Mouse (Mus musculus): Measurements from ENCODE around the gene Ptpn9. TPM values are rescaled to one million over a fixed set of nuclear protein-coding genes. Genes with fewer than 3 reads are reported as not detected.

The Ptpn9 gene
- polyA plus RNA-seq, 1 experiment: 69.2 TPM

DNA sequence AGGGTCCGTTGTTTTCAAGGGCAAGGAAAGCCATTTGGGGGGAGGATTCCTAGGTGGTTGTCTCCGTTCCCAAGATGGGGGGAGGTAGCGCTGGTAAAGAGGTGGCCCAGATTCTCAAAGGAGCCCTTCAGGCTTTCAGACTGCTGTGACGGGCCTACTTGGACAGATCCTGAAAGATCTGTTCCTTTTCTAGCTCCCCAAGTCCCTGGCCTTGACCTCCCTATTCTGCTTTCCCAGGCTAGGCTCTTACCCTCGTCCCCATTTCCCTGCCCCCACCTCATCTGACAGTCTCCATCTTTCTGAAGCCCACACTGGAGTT, 1.3 kb downstream of the Ptpn9 start:
- TF ChIP-seq GATA1 (IDR thresholded peaks at IDR 0.05; ENCODE audit: low read length): no peak

GRCm38 (mm10) chr9:57003011-57003410, 8.3 kb downstream of the Ptpn9 start:
- TF ChIP-seq GATA1 (IDR thresholded peaks at IDR 0.05; ENCODE audit: low read length): no peak

DNA sequence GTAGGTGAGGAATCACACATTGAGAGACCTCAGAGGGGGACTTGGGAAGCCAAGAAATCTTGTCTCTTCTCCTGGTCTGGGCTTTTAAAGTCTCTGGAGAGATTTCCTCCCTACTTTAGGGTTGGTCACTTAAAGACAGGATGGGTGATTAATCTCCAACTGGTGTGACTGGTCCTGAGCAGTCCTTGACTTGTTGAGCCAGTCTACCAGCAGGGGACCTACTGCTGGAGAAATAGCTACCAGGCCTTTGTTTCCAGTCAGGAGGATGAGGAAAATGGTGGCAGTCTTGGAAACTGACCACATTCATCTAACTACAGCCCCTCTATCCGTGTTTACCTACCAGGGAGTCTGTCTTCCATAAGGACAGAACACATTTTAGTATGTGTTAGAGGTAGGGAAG, 17.7 kb downstream of the Ptpn9 start:
- TF ChIP-seq GATA1 (IDR thresholded peaks at IDR 0.05; ENCODE audit: low read length): no peak

DNA sequence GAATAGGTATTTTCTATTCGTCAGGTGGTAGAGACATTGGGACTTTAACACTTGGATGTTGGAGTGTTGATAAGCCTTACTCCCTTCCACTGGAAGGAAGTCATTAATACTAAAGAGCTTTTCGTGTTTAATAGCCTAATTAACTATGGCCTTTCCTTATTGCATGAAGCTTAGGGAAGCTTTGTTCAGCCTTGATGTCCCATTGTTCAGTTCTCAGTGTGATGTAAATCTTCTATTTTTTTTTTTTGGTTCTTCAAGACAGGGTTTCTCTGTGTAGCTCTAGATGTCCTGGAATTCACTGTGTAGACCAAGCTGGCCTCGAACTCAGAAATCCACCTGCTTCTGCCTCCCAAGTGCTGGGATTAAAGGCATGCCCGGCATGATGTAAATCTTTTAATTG, 18.2 kb downstream of the Ptpn9 start:
- no peak for TF ChIP-seq GATA1 (IDR thresholded peaks at IDR 0.05; ENCODE audit: low read length)

DNA sequence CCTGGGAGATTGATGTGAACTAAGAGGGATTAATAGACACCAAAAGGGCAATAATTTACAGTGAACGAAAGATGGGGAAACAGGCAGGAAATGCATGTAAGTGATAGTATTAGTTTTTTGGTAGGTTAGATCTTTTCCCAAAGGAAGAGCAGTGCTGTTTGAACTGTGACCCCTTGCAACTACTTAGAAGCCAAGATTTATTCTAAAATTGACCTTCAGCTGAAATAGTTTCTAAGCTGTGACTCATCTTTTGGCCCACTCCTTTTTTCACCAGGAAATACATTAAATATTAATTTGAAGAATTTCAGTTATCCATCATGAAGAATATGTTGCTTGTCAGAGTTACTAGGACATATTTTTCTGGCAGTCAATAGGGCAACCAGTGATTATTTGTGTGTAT, 19.0 kb downstream of the Ptpn9 start:
- TF ChIP-seq GATA1 (IDR thresholded peaks at IDR 0.05; ENCODE audit: low read length): no peak

- TF ChIP-seq GATA1 (IDR thresholded peaks at IDR 0.05; ENCODE audit: low read length): no peak
Measured at GRCm38 (mm10) chr9:57014766-57015165, 20.0 kb downstream of the Ptpn9 start.

DNA sequence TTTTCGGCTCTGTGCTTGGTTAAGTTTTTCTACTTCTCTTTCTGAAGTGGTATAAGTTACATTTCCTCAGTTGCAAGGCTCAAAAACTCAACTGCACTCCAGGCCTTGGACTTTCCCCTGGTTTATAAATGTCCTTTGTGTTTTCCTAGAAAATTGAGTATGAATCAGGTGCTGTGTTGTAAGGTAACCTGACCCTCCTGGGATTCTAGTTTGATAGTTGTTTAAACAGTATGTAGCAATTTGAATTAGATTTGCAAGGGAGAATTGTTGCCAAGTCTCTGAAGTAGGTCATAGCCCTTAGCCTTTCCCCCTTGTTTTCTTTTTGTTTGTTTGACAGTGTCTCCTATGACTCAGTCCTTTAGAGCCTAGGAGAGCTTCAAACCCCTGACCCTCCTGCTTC, 22.9 kb downstream of the Ptpn9 start:
- TF ChIP-seq GATA1 (IDR thresholded peaks at IDR 0.05; ENCODE audit: low read length): no peak

DNA sequence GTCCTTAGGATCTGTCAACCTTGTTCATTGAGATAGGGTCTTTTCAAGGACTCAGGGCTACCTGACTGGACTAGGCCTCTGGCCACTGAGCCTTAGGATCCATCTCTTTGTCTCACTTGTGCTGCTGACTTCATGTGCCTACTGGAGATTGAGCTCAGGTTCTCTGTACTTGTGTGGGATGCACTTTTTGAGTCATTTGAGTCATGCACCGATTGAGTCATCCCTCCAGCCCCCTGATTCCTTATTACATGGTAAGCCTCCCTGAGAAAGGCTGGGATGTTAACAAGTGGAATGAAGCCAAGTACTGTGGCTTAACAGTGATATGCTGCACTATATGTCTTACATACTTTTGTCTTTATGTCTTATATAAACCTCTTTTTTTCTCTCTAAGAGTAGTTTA, 37.0 kb downstream of the Ptpn9 start:
- TF ChIP-seq GATA1 (IDR thresholded peaks at IDR 0.05; ENCODE audit: low read length): no peak

GRCm38 (mm10) chr9:57056237-57056636, 61.5 kb downstream of the Ptpn9 start:
- no peak for TF ChIP-seq GATA1 (IDR thresholded peaks at IDR 0.05; ENCODE audit: low read length)

- TF ChIP-seq GATA1 (IDR thresholded peaks at IDR 0.05; ENCODE audit: low read length): no peak
Measured at GRCm38 (mm10) chr9:57064164-57064563, 69.4 kb downstream of the Ptpn9 start.

GRCm38 (mm10) chr9:57068266-57068665, 73.5 kb downstream of the Ptpn9 start:
- no peak for TF ChIP-seq GATA1 (IDR thresholded peaks at IDR 0.05; ENCODE audit: low read length)

DNA sequence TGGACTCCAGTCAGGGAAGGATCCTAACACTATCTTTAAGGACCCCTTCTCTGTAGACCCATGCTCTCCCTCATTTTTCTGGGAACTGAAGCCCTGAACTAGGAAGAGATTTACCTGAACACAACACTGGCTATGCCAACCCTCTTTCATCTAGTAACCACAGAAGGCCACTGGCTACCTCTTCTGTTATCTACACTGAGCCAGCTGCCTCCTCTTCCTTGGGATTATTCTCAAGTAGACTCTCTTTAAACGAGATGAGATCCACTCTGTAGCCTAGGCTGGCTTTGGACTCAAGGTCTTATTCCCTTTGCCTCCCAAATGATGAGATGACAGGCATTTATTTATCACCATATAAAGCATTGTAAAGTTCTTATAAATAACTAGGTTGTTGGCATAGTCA, 75.5 kb downstream of the Ptpn9 start:
- TF ChIP-seq GATA1 (IDR thresholded peaks at IDR 0.05; ENCODE audit: low read length): no peak

- TF ChIP-seq GATA1 (IDR thresholded peaks at IDR 0.05; ENCODE audit: low read length): no peak
Measured at GRCm38 (mm10) chr9:57070800-57071545, 76.2 kb downstream of the Ptpn9 start.

- TF ChIP-seq GATA1 (IDR thresholded peaks at IDR 0.05; ENCODE audit: low read length): no peak
Measured at GRCm38 (mm10) chr9:57071801-57072351, 77.2 kb downstream of the Ptpn9 start, which contains the start of gene Sin3a. Gene Sin3a (plus strand): TSS chr9:57072040.

DNA sequence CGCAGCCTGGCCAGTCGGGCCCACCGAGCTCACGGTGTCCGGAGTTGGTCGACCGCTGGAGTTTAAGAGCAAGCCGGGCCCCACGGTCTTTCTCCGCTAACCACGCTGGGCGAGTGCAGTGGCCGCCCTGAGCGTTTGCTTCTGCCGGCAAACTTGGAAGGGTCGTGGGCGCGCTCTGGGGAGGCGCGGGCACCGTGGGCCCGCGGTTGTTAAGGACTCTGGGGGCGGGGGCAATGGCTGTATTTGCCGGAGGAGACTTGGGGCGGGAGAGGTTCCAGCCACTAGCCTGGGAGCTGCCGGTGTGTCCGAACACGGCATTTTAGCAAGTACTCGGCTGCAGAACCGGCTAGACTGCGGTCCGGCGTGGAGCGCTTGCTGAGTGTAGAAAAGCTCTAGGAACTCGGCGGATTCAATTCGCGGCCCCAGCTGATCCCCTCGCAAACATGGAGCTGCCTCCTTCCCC, 77.8 kb downstream of the Ptpn9 start:
- TF ChIP-seq GATA1 (IDR thresholded peaks at IDR 0.05; ENCODE audit: low read length): no peak

- TF ChIP-seq GATA1 (IDR thresholded peaks at IDR 0.05; ENCODE audit: low read length): no peak
Measured at GRCm38 (mm10) chr9:57072989-57073789, 78.5 kb downstream of the Ptpn9 start.

GRCm38 (mm10) chr9:57073790-57074094, 79.0 kb downstream of the Ptpn9 start:
- TF ChIP-seq GATA1 (IDR thresholded peaks at IDR 0.05; ENCODE audit: low read length): no peak

All from G1E-ER4 (cell line).